Mouse (Mus musculus): ENCODE results near the gene Rimkla.

- TF ChIP-seq GATA1 (IDR thresholded peaks at IDR 0.05; ENCODE audit: low read depth, low read length) (no peak), HCFC1 (IDR thresholded peaks at IDR 0.05; ENCODE audit: low read depth, low read length) (no peak), CTCF (IDR thresholded peaks at IDR 0.05 in 2 of 3, conservative IDR thresholded peaks at IDR 0.05 in 1 of 3; ENCODE audit: control insufficient read depth in 1 of 3, insufficient read depth in 1 of 3, low read depth in 2 of 3, low read length in 3 of 3, poor library complexity in 1 of 3, severe bottlenecking in 1 of 3) (no peak), USF1 (IDR thresholded peaks at IDR 0.05; ENCODE audit: low read depth, low read length) (no peak), ELF1 (IDR thresholded peaks at IDR 0.05; ENCODE audit: low read depth, low read length) (no peak), MAZ (IDR thresholded peaks at IDR 0.05; ENCODE audit: low read depth, low read length) (no peak), GABPA (IDR thresholded peaks at IDR 0.05; ENCODE audit: low read depth, low read length) (no peak), ETS1 (IDR thresholded peaks at IDR 0.05; ENCODE audit: low read depth, low read length) (no peak), MYC (IDR thresholded peaks at IDR 0.05; ENCODE audit: low read depth, low read length) (no peak), POLR2A (IDR thresholded peaks at IDR 0.05; ENCODE audit: control insufficient read depth in 1 of 2, insufficient read depth in 1 of 2, low read depth in 1 of 2, low read length in 2 of 2, poor library complexity in 1 of 2) (no peak), TAL1 (IDR thresholded peaks at IDR 0.05; ENCODE audit: low read length) (no peak), SIN3A (IDR thresholded peaks at IDR 0.05; ENCODE audit: low read length) (no peak), BHLHE40 (IDR thresholded peaks at IDR 0.05; ENCODE audit: borderline replicate concordance, low read depth, low read length) (no peak)
Observed at GRCm38 (mm10) chr4:119498319-119498848, 6.0 kb upstream of the Rimkla start.

Data from MEL (cell line).